Mouse (Mus musculus): ENCODE results near the gene Ift88.
"Not testable (repeated sequence)": the region's sequence is repeated elsewhere in the genome, so short reads cannot be mapped to it uniquely, and the experiment has no call there.

The Ift88 gene

GRCm38 (mm10) chr14:57452516-57452915, 28.7 kb downstream of the Ift88 start:
- DNase-seq (ENCODE audit: low read depth, low spot score), result no peak

GRCm38 (mm10) chr14:57459883-57460282, 36.0 kb downstream of the Ift88 start:
- no peak for DNase-seq (ENCODE audit: low read depth, low spot score)

- DNase-seq (ENCODE audit: low read depth, low spot score), result not testable (repeated sequence)
Observed at GRCm38 (mm10) chr14:57460326-57460725, 36.5 kb downstream of the Ift88 start.

GRCm38 (mm10) chr14:57462871-57463270, 39.0 kb downstream of the Ift88 start:
- no peak for DNase-seq (ENCODE audit: low read depth, low spot score)

GRCm38 (mm10) chr14:57475057-57475456, 51.2 kb downstream of the Ift88 start:
- DNase-seq (ENCODE audit: low read depth, low spot score), result no peak

GRCm38 (mm10) chr14:57482262-57482661, 58.4 kb downstream of the Ift88 start:
- no peak for DNase-seq (ENCODE audit: low read depth, low spot score)

GRCm38 (mm10) chr14:57484183-57484582, 60.3 kb downstream of the Ift88 start:
- DNase-seq (ENCODE audit: low read depth, low spot score), result no peak

GRCm38 (mm10) chr14:57489696-57490095, 65.8 kb downstream of the Ift88 start:
- DNase-seq (ENCODE audit: low read depth, low spot score), result no peak

- no peak for DNase-seq (ENCODE audit: low read depth, low spot score)
Observed at GRCm38 (mm10) chr14:57493840-57494239, 70.0 kb downstream of the Ift88 start.

- DNase-seq (ENCODE audit: low read depth, low spot score), result no peak
Observed at GRCm38 (mm10) chr14:57503729-57504128, 79.9 kb downstream of the Ift88 start.

- DNase-seq (ENCODE audit: low read depth, low spot score), result no peak
Observed at GRCm38 (mm10) chr14:57509554-57509953, 85.7 kb downstream of the Ift88 start.

- no peak for DNase-seq (ENCODE audit: low read depth, low spot score)
Observed at GRCm38 (mm10) chr14:57515156-57515762, 91.4 kb downstream of the Ift88 start.

- DNase-seq (ENCODE audit: low read depth, low spot score), result no peak
Observed at GRCm38 (mm10) chr14:57517001-57517400, 93.1 kb downstream of the Ift88 start.

- no peak for DNase-seq (ENCODE audit: low read depth, low spot score)
Observed at GRCm38 (mm10) chr14:57523762-57524161, 99.9 kb downstream of the Ift88 start.

GRCm38 (mm10) chr14:57524671-57525387, 101.0 kb downstream of the Ift88 start, which contains the start of gene Il17d:
Gene Il17d, plus strand, starts transcription at chr14:57524777.
- DNase-seq (ENCODE audit: low read depth, low spot score), result peak; percentile 43

GRCm38 (mm10) chr14:57525388-57526049, 101.7 kb downstream of the Ift88 start:
- peak; percentile 73 for DNase-seq (ENCODE audit: low read depth, low spot score)

GRCm38 (mm10) chr14:57526050-57526623, 102.3 kb downstream of the Ift88 start:
- no peak for DNase-seq (ENCODE audit: low read depth, low spot score)

GRCm38 (mm10) chr14:57527122-57527521, 103.3 kb downstream of the Ift88 start:
- DNase-seq (ENCODE audit: low read depth, low spot score), result no peak

- DNase-seq (ENCODE audit: low read depth, low spot score), result no peak
Observed at GRCm38 (mm10) chr14:57527598-57527997, 103.7 kb downstream of the Ift88 start.

- peak; percentile 57 for DNase-seq (ENCODE audit: low read depth, low spot score)
Observed at GRCm38 (mm10) chr14:57529086-57529785, 105.4 kb downstream of the Ift88 start.

GRCm38 (mm10) chr14:57529786-57530515, 106.1 kb downstream of the Ift88 start:
- peak; percentile 53 for DNase-seq (ENCODE audit: low read depth, low spot score)

Data from ZHBTc4 (cell line).